Mouse (Mus musculus): ENCODE measurements at regions not wholly inside any gene's neighbourhood (a gene's known extent, or its start where the extent isn't known, plus 50 kb on each side); places are given as distances from the start of the nearest gene placed in this dataset.

GRCm38 (mm10) chr1:176683146-176683545, 130.7 kb downstream of the Cep170 start:
- Histone ChIP-seq H3K4me3 (replicated peaks) (no peak overlapping the region), H3K36me3 (no peaks in the 10 kb centered on the region), H3K27me3 (replicated peaks) (no peaks in the 10 kb centered on the region), H3K4me1 (no peaks in the 10 kb centered on the region), H3K9me3 (replicated peaks) (no peaks in the 10 kb centered on the region), H3K4me2 (no peak overlapping the region), H3K9ac (replicated peaks) (no peak overlapping the region), H3K27ac (replicated peaks) (no peak overlapping the region)
- no peak for ATAC-seq (ENCODE audit: low FRiP score)
- 70% methylated on average over 6 of the region's 6 CpGs for WGBS

GRCm38 (mm10) chr1:176681971-176682370, 131.9 kb downstream of the Cep170 start:
- no peak overlapping the region for H3K27ac ChIP-seq (replicated peaks)
- no peak overlapping the region for H3K4me3 ChIP-seq (replicated peaks)
- no peak overlapping the region for H3K9ac ChIP-seq (replicated peaks)
- no peaks in the 10 kb centered on the region for H3K4me1 ChIP-seq
- ATAC-seq (ENCODE audit: low FRiP score) = no peak
- H3K36me3 ChIP-seq = no peaks in the 10 kb centered on the region
- H3K9me3 ChIP-seq (replicated peaks) = no peaks in the 10 kb centered on the region
- H3K27me3 ChIP-seq (replicated peaks) = no peaks in the 10 kb centered on the region
- WGBS = 84% methylated on average over 8 of the region's 8 CpGs
- no peak overlapping the region for H3K4me2 ChIP-seq

- no peak overlapping the region for H3K4me2 ChIP-seq
- no peak overlapping the region for H3K27ac ChIP-seq (replicated peaks)
- H3K36me3 ChIP-seq = no peaks in the 10 kb centered on the region
- no peaks in the 10 kb centered on the region for H3K9me3 ChIP-seq (replicated peaks)
- ATAC-seq (ENCODE audit: low FRiP score) = no peak
- no peaks in the 10 kb centered on the region for H3K27me3 ChIP-seq (replicated peaks)
- H3K4me1 ChIP-seq = no peaks in the 10 kb centered on the region
- H3K9ac ChIP-seq (replicated peaks) = no peak overlapping the region
- no peak overlapping the region for H3K4me3 ChIP-seq (replicated peaks)
Observed at GRCm38 (mm10) chr1:176675184-176675583, 138.7 kb downstream of the Cep170 start.

- Histone ChIP-seq H3K27ac (replicated peaks) (no peak overlapping the region), H3K36me3 (no peaks in the 10 kb centered on the region), H3K27me3 (replicated peaks) (no peaks in the 10 kb centered on the region), H3K4me1 (no peaks in the 10 kb centered on the region), H3K4me3 (replicated peaks) (no peak overlapping the region), H3K9ac (replicated peaks) (no peak overlapping the region), H3K4me2 (no peak overlapping the region), H3K9me3 (replicated peaks) (no peaks in the 10 kb centered on the region)
- no peak for ATAC-seq (ENCODE audit: low FRiP score)
- WGBS = 83% methylated on average over 3 of the region's 3 CpGs
Observed at GRCm38 (mm10) chr1:176671081-176671480, 142.8 kb downstream of the Cep170 start.

- Histone ChIP-seq H3K9me3 (replicated peaks) (0 out of 2 replicates have a peak, but pooled peaks cover 3% of the 10 kb centered on the region), H3K27ac (replicated peaks) (no peak overlapping the region), H3K4me3 (replicated peaks) (no peak overlapping the region), H3K36me3 (no peaks in the 10 kb centered on the region), H3K4me2 (no peak overlapping the region), H3K9ac (replicated peaks) (no peak overlapping the region), H3K4me1 (no peaks in the 10 kb centered on the region), H3K27me3 (replicated peaks) (no peaks in the 10 kb centered on the region)
- no peak for ATAC-seq (ENCODE audit: low FRiP score)
- WGBS = 81% methylated on average over 8 of the region's 8 CpGs
Observed at GRCm38 (mm10) chr1:176667552-176668306, 146.1 kb downstream of the Cep170 start.

GRCm38 (mm10) chr1:176660286-176660685, 153.6 kb downstream of the Cep170 start:
- ATAC-seq (ENCODE audit: low FRiP score) = no peak

GRCm38 (mm10) chr1:176658639-176659038, 155.2 kb downstream of the Cep170 start:
- Histone ChIP-seq H3K9ac (replicated peaks) (no peak overlapping the region), H3K4me1 (peaks cover 4% of the 10 kb centered on the region; the same call in 1 of the 2 replicates), H3K27me3 (replicated peaks) (no peaks in the 10 kb centered on the region), H3K4me3 (replicated peaks) (no peak overlapping the region), H3K9me3 (replicated peaks) (no peaks in the 10 kb centered on the region), H3K27ac (replicated peaks) (no peak overlapping the region), H3K36me3 (no peaks in the 10 kb centered on the region), H3K4me2 (no peak overlapping the region)
- ATAC-seq (ENCODE audit: low FRiP score) = no peak

More at GRCm38 (mm10) chr1:176660286-176660685, 153.6 kb downstream of the Cep170 start:
- no peaks in the 10 kb centered on the region for H3K9me3 ChIP-seq (replicated peaks)
- no peak overlapping the region for H3K9ac ChIP-seq (replicated peaks)
- no peaks in the 10 kb centered on the region for H3K27me3 ChIP-seq (replicated peaks)
- peaks cover 4% of the 10 kb centered on the region; the same call in 1 of the 2 replicates for H3K4me1 ChIP-seq
- WGBS = 92% methylated on average over 6 of the region's 6 CpGs
- H3K27ac ChIP-seq (replicated peaks) = no peak overlapping the region
- no peak overlapping the region for H3K4me2 ChIP-seq
- H3K36me3 ChIP-seq = no peaks in the 10 kb centered on the region
- H3K4me3 ChIP-seq (replicated peaks) = no peak overlapping the region

- Histone ChIP-seq H3K4me3 (replicated peaks) (no peak overlapping the region), H3K4me1 (peaks cover 4% of the 10 kb centered on the region; the same call in 1 of the 2 replicates), H3K9me3 (replicated peaks) (no peaks in the 10 kb centered on the region), H3K27me3 (replicated peaks) (no peaks in the 10 kb centered on the region), H3K27ac (replicated peaks) (no peak overlapping the region), H3K9ac (replicated peaks) (no peak overlapping the region), H3K4me2 (no peak overlapping the region), H3K36me3 (no peaks in the 10 kb centered on the region)
- no peak for ATAC-seq (ENCODE audit: low FRiP score)
- 31% methylated on average over 3 of the region's 3 CpGs for WGBS
Observed at GRCm38 (mm10) chr1:176655487-176656333, 158.2 kb downstream of the Cep170 start.

GRCm38 (mm10) chr1:176644248-176644647, 169.6 kb downstream of the Cep170 start:
- Histone ChIP-seq H3K4me1 (no peaks in the 10 kb centered on the region), H3K4me2 (no peak overlapping the region), H3K4me3 (replicated peaks) (no peak overlapping the region), H3K9me3 (replicated peaks) (no peaks in the 10 kb centered on the region), H3K27me3 (replicated peaks) (no peaks in the 10 kb centered on the region), H3K36me3 (no peaks in the 10 kb centered on the region), H3K9ac (replicated peaks) (no peak overlapping the region), H3K27ac (replicated peaks) (no peak overlapping the region)
- WGBS = 3% methylated on average over 1 of the region's 1 CpGs
- ATAC-seq (ENCODE audit: low FRiP score) = no peak

- H3K4me2 ChIP-seq = no peak overlapping the region
- H3K4me3 ChIP-seq (replicated peaks) = no peak overlapping the region
- H3K4me1 ChIP-seq = peaks cover 6% of the 10 kb centered on the region; the same call in 1 of the 2 replicates
- H3K36me3 ChIP-seq = no peaks in the 10 kb centered on the region
- 49% methylated on average over 4 of the region's 4 CpGs for WGBS
- no peak overlapping the region for H3K27ac ChIP-seq (replicated peaks)
- H3K9ac ChIP-seq (replicated peaks) = no peak overlapping the region
- no peak for ATAC-seq (ENCODE audit: low FRiP score)
- no peaks in the 10 kb centered on the region for H3K9me3 ChIP-seq (replicated peaks)
- no peaks in the 10 kb centered on the region for H3K27me3 ChIP-seq (replicated peaks)
Observed at GRCm38 (mm10) chr1:176623171-176623570, 190.7 kb downstream of the Cep170 start.

GRCm38 (mm10) chr1:176622213-176622612, 191.7 kb downstream of the Cep170 start:
- Histone ChIP-seq H3K4me3 (replicated peaks) (no peak overlapping the region), H3K27me3 (replicated peaks) (no peaks in the 10 kb centered on the region), H3K9ac (replicated peaks) (no peak overlapping the region), H3K27ac (replicated peaks) (no peak overlapping the region), H3K36me3 (no peaks in the 10 kb centered on the region), H3K9me3 (replicated peaks) (no peaks in the 10 kb centered on the region), H3K4me1 (no peaks in the 10 kb centered on the region), H3K4me2 (no peak overlapping the region)
- ATAC-seq (ENCODE audit: low FRiP score) = no peak
- 91% methylated on average over 5 of the region's 5 CpGs for WGBS

GRCm38 (mm10) chr1:176621285-176621684, 192.6 kb downstream of the Cep170 start:
- no peaks in the 10 kb centered on the region for H3K9me3 ChIP-seq (replicated peaks)
- H3K4me1 ChIP-seq = no peaks in the 10 kb centered on the region
- ATAC-seq (ENCODE audit: low FRiP score) = no peak
- WGBS = 89% methylated on average over 2 of the region's 2 CpGs
- H3K9ac ChIP-seq (replicated peaks) = no peak overlapping the region
- H3K27me3 ChIP-seq (replicated peaks) = no peaks in the 10 kb centered on the region
- H3K4me3 ChIP-seq (replicated peaks) = no peak overlapping the region
- H3K27ac ChIP-seq (replicated peaks) = no peak overlapping the region
- no peak overlapping the region for H3K4me2 ChIP-seq
- no peaks in the 10 kb centered on the region for H3K36me3 ChIP-seq

All from neural tube, embryonic 15.5 days (tissue).